Mouse (Mus musculus): ENCODE results near the gene Cby1.

Gene Cby1

GRCm38 (mm10) chr15:79706603-79707214, 47.7 kb downstream of the Cby1 start:
- no peak for DNase-seq (ENCODE audit: low read depth, low spot score)

- no peak for DNase-seq (ENCODE audit: low read depth, low spot score)
Measured at GRCm38 (mm10) chr15:79708229-79708822, 49.3 kb downstream of the Cby1 start.

DNA sequence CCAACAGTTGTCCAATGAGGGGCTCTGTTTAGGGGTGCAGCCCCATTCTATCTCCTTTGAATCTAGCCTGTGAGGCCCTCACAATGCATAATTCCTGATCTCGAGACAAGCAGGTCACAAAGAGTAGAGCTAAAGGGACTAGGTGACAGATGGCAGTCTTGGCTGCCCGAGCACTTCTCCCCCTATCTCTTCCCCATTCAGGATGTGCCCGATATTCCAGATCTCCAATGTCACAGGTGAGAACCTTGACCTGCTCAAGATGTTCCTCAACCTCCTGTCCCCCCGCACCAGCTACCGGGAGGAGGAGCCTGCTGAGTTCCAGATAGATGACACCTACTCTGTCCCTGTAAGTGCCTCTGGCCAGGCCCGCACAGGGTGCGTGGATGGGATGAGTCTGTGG, 56.6 kb downstream of the Cby1 start:
- no peak for DNase-seq (ENCODE audit: low read depth, low spot score)

- DNase-seq (ENCODE audit: low read depth, low spot score) = no peak
Measured at GRCm38 (mm10) chr15:79716710-79717109, 57.7 kb downstream of the Cby1 start.

Measured in mesoderm, embryonic 11.5 days (tissue).